Mouse (Mus musculus) cerebellum, adult (tissue): ENCODE results near the gene Trip6.
A peak's percentile ranks its signal among the peaks of the same experiment; 100 is the strongest.

ENCODE experiments used
- ATAC-seq: cut with Nextera tagmentation; 2 replicates; pipeline ENCODE4 v1.9.2; 2017; ENCODE audit warnings: mild to moderate bottlenecking, moderate library complexity, mixed read lengths; ENCODE audit not compliant: insufficient number of reproducible peaks, low FRiP score, low TSS enrichment

Gene Trip6

DNA sequence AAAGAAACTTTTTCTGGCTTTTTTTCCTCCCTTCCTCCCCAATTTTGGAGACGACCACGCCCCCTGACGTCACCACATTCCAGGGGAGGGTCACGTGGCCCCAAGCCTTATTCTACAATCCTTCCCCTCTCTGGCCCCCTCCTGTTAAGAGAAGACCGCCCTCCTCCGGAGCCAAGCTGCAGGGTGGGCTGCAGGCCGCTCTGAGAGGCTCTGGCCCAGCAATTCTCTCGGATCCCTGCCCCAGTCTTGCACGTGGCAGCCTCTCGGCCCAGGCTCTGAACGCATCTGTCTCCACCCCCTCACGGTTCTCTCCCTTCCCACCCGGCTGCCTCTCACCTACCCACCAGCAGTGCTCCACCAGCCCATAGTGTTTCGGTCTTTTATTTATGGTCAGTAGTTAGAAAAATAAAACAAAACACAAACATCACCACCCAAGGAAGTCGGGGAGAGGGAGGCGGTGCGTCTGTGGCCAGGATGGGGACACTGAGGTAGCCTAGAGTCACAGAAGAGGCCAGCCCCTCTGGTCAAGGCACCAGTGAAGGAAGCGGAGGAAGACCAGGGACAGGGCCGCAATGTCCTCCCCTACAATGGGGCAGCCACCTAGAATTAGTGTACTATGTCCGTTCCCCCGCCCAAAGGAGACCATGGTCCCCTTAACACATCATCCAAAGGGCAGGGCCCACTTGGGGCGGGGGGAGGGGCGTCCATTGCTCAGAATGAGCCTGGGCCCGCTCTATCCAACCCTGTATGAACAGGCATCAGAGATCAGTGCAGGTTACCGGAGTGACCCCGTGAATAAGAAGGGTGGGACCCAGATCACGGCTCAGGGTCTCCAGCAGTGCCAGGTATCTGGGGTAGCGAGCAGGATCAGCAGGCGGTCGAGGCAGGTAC lies at the start of gene Trip6:
Gene Trip6 (minus strand): TSS at position 212 of the 891 bp plus-strand sequence.
- ATAC-seq, result no peak

DNA sequence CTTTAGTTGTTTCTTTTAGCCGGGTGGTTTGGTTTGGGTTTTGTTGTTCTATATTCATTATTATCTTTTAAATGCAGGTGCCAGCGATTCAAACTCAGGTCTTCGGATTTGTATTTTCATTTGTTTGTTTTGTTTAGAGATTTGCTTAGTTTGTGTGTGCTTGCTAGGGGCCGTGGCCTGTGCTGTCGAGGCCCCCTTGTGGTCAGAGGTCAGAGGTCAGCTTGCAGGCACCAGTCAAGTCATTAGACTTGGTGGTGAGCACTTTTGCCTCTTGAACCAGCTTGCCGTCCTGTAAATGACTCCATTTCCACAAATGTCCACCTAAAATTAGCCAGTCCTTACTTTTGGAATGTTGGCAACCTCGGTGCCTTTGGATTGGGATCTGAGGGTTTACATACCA lies 44.2 kb upstream of the Trip6 start:
- ATAC-seq, result no peak

DNA sequence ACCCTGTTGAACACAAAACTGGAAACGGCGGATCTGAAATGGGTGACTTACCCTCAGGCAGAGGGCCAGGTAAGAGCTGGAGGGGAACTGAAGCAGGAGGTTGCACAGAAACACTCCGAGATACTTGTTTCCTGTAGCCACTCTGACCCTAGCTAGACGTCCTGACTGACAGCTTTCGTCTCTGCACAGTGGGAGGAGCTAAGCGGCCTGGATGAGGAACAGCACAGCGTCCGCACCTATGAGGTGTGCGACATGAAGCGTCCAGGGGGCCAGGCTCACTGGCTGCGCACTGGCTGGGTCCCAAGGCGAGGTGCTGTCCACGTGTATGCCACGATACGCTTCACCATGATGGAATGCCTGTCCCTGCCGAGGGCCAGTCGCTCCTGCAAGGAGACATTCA lies 39.9 kb upstream of the Trip6 start:
- no peak for ATAC-seq

DNA sequence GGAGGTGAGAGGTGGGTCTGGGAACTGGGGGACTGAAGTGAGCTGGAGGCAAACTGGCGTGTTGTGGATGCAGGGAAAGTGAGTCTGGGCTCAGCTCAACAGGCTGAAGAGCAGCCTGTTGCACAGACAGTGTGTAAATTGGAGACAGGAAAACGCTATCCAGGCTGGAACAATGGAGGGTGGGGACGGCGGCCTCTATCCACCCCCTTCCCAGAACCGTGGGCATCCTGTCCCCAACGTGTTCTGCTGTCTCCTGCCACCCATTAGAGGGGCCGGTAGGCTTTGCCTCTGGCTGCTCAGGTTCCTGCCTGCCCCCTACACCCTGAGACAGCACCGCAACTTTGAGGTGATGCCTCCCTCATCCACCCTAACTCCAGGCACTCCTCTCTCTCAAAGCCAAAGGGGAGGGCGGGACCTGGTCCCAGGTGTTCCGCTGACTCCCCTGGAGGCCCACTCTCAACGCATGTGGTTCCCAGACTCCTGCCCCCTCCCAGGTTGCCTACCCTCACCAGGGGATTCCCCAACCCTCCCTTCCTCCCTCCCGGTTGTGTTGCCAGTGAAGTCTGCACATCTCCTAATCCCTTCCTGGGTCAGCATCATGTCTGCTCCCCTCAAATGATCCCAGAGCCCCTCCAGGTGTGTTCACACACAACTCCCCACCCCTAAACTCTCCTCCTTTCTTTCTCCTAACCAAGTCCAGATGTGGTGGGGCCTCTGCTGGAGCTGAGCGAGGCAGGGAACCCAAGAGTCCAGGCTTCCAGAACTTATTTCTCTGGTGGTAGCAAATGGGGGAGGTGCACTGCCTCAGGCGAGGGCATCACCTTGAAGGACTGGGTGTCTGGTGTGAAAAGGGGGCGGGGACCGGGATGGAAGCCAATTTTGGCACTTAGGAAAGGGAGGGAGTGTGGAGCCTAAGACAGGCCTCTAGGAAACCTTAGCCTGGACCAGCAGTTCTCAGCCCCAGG lies 38.1 kb upstream of the Trip6 start:
- no peak for ATAC-seq

DNA sequence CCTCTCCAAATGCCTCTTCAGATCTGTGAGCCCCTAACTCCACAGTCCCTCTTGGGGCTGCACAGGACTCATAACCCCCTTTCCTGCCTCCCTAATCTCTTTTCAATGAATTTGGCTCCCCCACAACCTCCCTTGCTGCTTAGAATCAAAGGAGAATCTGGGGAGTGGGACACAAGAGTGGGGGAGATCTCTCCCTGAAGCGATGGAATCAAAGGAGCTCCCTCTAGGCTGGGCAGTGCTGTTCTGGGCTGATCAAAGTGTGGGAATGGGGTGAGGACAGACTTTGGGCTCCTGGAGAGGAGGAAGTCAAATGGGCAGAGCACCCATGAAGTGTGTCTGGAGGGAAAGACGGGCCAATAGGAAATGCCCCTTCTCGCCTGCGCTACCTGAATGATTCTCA lies 37.2 kb upstream of the Trip6 start:
- no peak for ATAC-seq

DNA sequence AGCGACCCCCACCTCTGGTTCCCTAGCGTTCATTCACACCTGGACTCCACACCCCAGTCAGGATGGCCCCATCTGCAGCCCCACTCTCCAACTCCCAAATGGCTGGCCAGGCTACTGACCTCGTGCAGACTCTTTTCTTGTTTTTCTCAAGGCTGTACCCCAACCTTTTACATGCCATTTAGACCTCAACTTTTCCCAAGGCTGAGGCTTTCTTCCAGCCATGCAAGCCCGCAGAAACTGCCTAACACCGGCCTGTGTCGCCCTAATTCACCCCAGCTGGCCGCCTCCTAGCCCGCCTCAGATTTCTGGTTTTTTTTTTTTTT lies 36.8 kb upstream of the Trip6 start:
- ATAC-seq, result no peak

DNA sequence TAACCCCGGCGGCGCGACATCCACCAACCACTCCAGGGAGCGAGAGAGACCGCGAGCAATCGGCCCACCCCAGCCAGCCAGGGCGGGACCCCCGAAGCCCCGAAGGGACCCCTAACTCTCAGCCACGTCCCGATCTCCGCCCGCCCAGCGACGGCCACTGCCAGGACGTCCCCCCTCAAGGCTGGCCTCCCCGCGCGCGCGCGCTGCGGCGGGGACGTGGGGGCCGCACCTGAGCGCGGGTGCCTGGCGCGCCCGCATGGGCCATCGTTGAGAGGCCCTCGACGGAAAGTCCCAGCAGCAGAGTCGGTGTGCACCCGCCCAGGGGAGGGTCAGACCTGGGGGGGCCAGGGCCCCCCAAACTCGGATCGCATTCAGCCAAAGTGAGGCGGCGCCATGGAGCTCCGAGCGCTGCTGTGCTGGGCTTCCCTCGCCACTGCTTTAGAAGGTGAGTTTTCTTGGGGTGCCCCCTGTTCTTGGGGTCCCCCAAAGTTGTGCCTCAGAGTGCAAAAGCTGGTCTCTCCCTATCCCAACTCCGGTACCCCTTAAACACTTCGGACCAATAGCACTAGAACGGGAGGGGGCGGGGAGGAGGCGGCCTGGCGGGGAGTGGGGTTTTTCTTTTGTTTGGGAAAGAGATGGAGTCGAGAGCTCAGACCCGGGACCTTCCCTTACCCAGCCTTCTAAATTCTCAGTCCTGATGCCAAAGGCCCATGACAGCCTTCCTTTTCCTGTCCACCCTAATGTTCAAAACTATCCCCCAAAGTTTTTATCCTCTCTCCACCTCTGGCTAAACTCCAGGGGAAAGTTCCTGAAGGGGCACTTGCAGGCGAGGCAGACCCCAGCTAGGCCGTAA lies 36.2 kb upstream of the Trip6 start:
- ATAC-seq, result no peak

DNA sequence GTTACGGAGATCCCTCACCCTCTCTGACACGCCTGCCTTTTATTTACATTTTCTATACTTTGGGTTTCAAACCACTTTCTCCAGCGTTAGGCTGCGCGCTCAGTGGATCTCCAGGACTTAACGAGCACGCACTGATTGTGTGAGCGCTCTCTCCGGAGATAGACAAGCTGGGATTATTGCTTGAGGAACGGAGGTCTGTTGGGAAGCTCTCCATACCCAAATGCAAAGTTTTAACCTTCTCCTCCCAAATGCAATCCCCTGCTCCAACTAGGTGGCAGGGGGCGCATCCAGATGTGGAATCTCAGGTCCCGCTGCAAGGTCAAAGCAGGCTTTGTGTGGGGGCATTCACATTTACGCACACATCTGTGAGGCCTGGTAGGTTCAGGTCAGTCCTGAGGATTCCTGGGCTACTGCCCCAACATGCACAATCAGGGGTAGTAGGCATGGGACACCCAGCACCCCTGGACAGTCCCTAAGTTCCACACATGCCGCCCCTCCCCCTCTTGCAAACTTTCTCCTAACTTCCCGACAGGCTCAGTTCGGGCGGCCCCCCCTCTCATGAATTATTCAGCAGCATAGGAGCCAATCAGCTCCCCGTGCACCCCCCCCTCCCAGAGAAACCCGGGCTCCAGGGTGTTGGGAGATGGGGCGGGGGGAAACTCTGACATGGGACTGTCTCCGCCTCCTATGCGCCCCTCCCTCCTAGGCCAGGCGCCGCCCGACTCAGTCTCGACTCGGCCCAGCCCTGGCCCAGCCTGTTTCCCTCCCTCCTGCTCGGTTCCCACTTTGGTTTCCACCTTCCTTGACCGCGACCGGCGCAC lies 35.4 kb upstream of the Trip6 start, which contains the start of gene Ephb4:
Gene Ephb4 (plus strand): TSS at position 726 of the 821 bp plus-strand sequence.
- ATAC-seq, result no peak

DNA sequence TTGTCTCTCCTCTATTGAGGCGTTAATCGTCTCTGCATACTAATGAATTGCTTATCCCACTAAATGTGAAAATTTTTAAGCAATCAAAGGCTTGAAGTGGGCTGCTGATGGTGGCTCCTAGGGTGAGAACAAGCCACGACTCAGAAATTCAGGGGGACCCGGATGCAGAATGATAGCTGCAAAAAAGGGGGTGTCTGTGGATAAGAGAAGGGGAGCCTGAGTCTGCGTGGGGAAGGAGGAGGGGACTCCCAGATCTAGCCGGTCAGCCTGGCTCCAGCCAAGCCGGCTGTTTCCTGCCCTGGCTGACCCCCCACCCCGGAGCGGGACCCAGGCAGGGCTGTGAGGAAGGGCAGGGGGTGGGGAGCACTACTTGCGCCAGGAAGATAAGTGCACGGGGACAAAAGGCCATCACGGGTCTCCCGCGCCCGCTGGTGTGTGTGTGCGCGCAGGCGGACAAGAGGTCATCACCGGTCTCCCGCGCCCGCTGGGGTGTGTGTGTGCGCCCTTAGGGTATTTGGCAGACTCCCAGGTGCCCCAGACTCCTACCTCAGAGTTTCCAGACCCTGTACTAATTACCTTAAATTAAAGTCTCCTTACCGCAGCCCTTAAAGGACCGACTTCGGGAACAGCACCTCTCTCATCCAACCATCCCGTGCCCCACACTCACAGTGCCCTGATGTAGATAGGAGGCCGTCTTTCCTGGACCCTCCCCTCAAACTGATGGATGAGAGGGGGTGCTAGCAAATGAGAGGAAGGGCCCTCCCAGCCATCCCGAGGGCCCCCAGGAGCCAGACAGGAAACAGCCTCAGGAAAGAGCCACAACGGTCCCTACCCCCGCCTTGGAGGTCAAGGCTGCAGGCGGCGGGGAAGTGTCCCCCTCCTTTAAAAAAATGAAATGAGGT lies 34.5 kb upstream of the Trip6 start:
- no peak for ATAC-seq

DNA sequence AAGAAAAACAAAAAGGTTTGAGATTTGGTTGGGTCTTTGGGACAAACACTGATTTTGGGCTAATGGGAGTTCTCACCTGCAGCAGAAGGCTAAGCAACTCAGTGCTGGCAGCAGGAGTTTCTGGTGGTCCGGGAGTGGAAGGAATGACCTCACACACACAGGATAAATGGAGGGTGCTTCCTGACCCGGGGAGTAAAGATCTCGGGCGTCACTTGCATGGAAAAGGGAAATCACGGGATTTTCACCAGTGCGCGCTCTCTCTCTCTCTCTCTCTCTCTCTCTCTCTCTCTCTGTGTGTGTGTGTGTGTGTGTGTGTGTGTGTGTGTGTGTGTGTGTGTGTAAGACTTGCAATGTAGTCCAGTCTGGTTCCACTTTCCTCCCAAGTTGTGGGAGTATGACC lies 33.7 kb upstream of the Trip6 start:
- no peak for ATAC-seq

DNA sequence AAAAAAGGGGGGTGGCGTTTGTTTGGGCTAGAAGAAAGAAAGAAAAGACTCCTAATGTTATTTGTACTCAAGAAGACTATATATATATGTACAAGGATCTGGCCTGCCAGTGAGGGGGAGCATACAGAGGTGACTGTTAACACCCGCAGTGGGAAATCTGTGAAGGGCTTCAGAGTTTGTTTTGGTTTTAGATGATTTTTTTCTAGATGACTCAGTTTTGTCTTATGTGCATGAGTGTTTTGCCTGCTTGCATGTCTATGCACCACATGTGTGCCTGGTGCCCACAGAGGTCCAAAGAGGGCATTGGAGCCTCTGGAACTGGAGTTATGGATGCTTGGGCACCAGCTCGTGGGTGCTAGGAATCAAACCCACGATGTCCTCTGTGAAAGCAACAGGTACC lies 32.8 kb upstream of the Trip6 start:
- ATAC-seq, result no peak

DNA sequence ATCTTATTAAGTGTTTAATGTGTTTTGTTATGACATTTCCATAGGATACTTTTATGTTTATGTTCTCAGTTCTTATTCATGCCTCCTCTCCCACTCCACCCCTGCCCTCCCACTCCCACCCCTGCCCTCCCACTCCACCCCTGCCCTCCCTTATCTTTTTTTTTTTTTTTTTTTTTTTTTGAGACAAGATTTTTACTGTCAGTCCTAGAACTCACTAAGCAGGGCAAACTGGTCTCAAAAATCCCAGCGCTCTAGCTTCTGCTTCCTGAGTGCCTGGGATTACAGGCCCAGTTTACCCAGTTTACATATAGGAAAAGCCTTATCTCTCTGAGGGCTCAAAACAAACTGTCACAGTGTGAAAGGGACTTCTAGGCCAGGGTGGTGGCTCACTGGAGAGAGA lies 32.2 kb upstream of the Trip6 start:
- no peak for ATAC-seq

DNA sequence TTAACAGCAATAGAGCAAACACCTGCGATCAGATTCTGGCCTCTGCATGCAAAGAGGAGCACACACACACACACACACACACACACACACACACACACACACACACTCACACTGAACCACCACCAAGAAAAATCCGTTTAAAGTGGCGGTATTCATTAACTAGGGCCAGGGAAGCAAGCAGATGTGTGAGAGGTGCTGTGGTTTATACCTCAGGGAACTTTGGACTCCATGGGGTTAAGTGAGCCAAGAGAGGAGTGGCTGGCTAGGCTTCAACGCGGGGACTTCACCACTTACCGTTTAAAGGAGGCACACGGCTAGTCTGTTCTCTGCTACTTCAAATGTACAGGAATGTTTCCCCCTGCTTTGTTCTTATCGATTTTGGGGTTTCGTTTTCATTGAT lies 31.6 kb upstream of the Trip6 start:
- no peak for ATAC-seq

DNA sequence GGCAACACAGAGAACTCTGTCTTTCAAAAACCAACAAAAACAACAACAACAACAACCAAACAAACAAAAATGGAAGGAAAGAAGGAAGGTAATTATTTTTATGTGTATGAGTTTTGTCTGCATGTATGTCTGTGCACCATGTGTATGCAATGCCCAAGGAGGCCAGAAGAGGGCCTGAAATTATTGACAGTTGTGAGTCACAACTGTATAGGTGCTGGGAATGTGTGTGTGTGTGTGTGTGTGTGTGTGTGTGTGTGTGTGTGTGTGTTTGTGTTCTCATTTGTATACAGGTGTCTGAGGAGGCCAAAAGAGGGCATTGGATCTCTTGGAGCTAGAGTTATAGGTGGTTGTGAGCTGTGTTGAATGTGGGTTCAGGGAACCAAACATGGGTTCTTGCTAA lies 29.7 kb upstream of the Trip6 start:
- ATAC-seq, result no peak

DNA sequence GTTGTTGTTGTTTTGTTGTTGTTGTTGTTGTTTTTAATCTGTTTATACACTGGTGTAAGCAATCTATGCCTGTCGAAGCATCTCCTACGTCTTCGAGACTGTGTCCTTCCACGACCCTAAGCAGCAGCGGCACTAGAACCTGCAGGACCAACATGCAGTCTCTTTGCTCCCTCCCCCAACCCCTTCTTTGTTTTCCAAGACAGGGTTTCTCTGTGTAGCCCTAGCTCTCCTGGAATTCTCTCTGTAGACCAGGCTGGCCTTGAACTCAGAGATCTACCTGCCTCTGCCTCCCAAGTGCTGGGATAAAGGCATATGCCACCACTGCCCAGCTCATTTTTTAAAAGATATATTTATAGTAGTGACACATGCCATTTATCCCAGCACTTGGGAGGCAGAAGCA lies 29.2 kb upstream of the Trip6 start:
- no peak for ATAC-seq

DNA sequence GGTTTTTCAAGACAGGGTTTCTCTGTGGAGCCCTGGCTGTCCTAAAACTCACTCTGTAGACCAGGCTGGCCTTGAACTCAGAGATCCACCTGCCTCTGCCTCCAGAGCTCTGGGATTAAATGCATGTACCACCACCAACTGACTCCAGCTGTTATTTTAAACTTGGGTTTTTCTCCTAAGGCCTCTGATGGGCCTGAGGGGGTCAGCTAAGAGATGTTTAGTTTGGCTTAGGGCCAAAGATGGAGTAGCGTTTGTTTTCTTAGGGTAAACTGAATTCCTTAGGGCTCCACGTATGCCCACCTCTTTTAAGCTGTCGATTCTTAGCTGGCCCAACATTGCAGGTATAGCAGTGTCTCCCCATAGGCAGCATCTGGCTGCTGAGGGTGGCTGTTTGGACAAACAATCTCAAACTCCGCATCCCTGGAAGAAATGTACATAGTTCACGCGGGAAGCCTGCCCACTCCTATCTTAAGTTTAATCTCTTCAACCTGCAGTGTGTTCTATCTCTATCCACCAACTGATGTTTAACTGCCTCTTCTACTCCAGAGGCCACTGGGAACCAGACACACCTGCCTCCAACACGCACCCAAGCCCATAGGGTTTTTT lies 28.3 kb upstream of the Trip6 start:
- no peak for ATAC-seq

DNA sequence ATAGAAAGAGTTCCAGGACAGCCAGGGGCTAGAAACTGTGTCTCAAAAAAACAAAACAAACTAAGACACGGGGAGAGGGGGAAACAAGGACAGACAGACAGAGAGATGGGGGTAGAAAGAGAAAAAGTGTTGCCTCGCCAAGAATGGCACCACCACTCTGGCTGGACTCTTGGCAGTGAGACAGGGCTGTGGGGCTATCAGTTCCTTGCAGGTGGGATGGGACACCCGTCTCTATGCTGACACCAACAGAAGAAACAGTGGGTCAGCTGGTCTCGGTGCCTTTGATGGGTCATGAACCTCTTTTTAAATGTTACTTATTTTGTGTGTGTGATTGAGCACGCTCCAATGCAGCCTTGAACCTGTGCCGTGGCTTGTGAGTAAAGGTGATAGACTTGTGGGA lies 26.0 kb upstream of the Trip6 start:
- ATAC-seq, result no peak

DNA sequence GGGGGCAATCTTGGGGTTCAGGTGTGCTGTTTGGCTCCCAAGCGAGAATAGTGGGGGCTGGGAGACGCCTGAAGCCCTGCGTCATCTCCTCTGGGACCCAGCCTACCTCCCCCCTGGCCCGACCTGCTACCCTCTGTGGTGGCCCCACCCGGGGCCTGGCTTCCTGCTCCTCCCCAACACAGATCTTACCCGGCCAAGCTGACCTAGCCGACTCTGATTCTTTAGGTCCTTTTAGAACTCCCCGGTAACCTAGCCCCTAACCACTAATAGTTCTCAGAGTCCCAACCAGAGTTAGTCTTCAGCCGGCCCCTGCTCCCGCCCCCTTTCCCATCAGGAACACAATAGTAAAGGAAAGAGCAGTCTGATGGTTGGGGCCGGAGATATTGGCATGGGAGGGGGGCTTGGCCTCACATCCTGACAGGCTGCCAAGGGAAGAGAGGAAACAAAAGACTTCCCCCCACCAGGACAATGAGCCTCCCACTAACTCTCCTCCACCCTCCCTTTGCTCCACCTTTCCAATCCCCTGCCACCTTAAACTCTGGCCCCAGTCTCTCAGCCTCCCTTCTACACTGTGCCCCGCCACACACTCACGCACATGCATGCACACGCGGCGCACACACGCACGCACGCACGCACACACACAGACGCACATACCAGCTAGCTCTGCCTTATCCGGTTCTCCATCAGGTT lies 25.2 kb upstream of the Trip6 start:
- ATAC-seq, result 0 out of 2 replicates have a peak, but pooled peaks have one; percentile 6
